Mouse (Mus musculus) small intestine, adult 2 months (tissue): ENCODE data around the gene Mau2.

Source experiments
- CTCF ChIP-seq: fragments of 200-500 bp; IDR thresholded peaks from 2 replicates; pipeline ENCODE4 v1.5.1; 2012; ENCODE audit warnings: low read depth, mild to moderate bottlenecking, control low read depth, inconsistent platforms, low read length, moderate library complexity, mixed read lengths; ENCODE audit not compliant: insufficient replicate concordance, insufficient read length; ENCODE audit errors: extremely low read depth
- POLR2A ChIP-seq: fragments of 200-500 bp; IDR thresholded peaks from 2 replicates; pipeline ENCODE4 v1.6.1; 2012; ENCODE audit warnings: low read depth, mild to moderate bottlenecking, control low read depth, inconsistent platforms, low read length, moderate library complexity

GRCm38 (mm10) chr8:69996589-69997285 is 45.8 kb downstream of the Mau2 start:
- TF ChIP-seq POLR2A: peak; percentile 92
- TF ChIP-seq CTCF: no peak
